Mouse (Mus musculus): ENCODE results near the gene Tbc1d13. TPM values are rescaled to one million over a fixed set of nuclear protein-coding genes. Genes with fewer than 3 reads are reported as not detected.

Gene Tbc1d13
- polyA plus RNA-seq, 1 experiment from 2014 or later = 11.3 TPM

- 90% methylated on average over 6 of the region's 6 CpGs for WGBS
- peaks cover 11% of the 10 kb centered on the region for H3K36me3 ChIP-seq
Observed at GRCm38 (mm10) chr2:30185276-30185675, 51.7 kb downstream of the Tbc1d13 start.

GRCm38 (mm10) chr2:30185681-30186080 is 52.1 kb downstream of the Tbc1d13 start:
- Histone ChIP-seq H3K9me3 (replicated peaks) (no peaks in the 10 kb centered on the region), H3K36me3 (peaks cover 11% of the 10 kb centered on the region), H3K27me3 (replicated peaks) (no peaks in the 10 kb centered on the region), H3K27ac (replicated peaks) (no peak overlapping the region), H3K4me1 (no peaks in the 10 kb centered on the region), H3K9ac (replicated peaks) (no peak overlapping the region), H3K4me3 (replicated peaks) (no peak overlapping the region), H3K4me2 (no peak overlapping the region)
- WGBS = 77% methylated on average over 3 of the region's 3 CpGs
- ATAC-seq (ENCODE audit: low FRiP score) = no peak

More at GRCm38 (mm10) chr2:30185276-30185675, 51.7 kb downstream of the Tbc1d13 start:
- no peak overlapping the region for H3K9ac ChIP-seq (replicated peaks)
- H3K27me3 ChIP-seq (replicated peaks) = no peaks in the 10 kb centered on the region
- no peaks in the 10 kb centered on the region for H3K9me3 ChIP-seq (replicated peaks)
- ATAC-seq (ENCODE audit: low FRiP score) = no peak
- no peaks in the 10 kb centered on the region for H3K4me1 ChIP-seq
- H3K27ac ChIP-seq (replicated peaks) = no peak overlapping the region
- H3K4me3 ChIP-seq (replicated peaks) = no peak overlapping the region
- no peak overlapping the region for H3K4me2 ChIP-seq

GRCm38 (mm10) chr2:30191790-30192580 is 58.4 kb downstream of the Tbc1d13 start:
- Histone ChIP-seq H3K9ac (replicated peaks) (no peak overlapping the region), H3K4me3 (replicated peaks) (no peak overlapping the region), H3K4me2 (no peak overlapping the region), H3K27ac (replicated peaks) (no peak overlapping the region), H3K27me3 (replicated peaks) (no peaks in the 10 kb centered on the region), H3K9me3 (replicated peaks) (no peaks in the 10 kb centered on the region), H3K36me3 (peaks cover 11% of the 10 kb centered on the region), H3K4me1 (no peaks in the 10 kb centered on the region)
- no peak for ATAC-seq (ENCODE audit: low FRiP score)
- WGBS = 93% methylated on average over 12 of the region's 12 CpGs

- peaks cover 5% of the 10 kb centered on the region; the same call in 1 of the 2 replicates for H3K36me3 ChIP-seq
- H3K27me3 ChIP-seq (replicated peaks) = no peaks in the 10 kb centered on the region
- no peaks in the 10 kb centered on the region for H3K4me1 ChIP-seq
- ATAC-seq (ENCODE audit: low FRiP score) = no peak
- no peak overlapping the region for H3K9ac ChIP-seq (replicated peaks)
- no peak overlapping the region for H3K27ac ChIP-seq (replicated peaks)
- H3K9me3 ChIP-seq (replicated peaks) = no peaks in the 10 kb centered on the region
- H3K4me2 ChIP-seq = no peak overlapping the region
- 81% methylated on average over 3 of the region's 3 CpGs for WGBS
- H3K4me3 ChIP-seq (replicated peaks) = no peak overlapping the region
Observed at GRCm38 (mm10) chr2:30194656-30195055, 61.1 kb downstream of the Tbc1d13 start.

GRCm38 (mm10) chr2:30198021-30198420 is 64.5 kb downstream of the Tbc1d13 start:
- Histone ChIP-seq H3K27me3 (replicated peaks) (no peaks in the 10 kb centered on the region), H3K4me1 (no peaks in the 10 kb centered on the region), H3K4me3 (replicated peaks) (no peak overlapping the region), H3K9ac (replicated peaks) (no peak overlapping the region), H3K27ac (replicated peaks) (no peak overlapping the region), H3K4me2 (no peak overlapping the region), H3K36me3 (no peaks in the 10 kb centered on the region), H3K9me3 (replicated peaks) (no peaks in the 10 kb centered on the region)
- WGBS = 60% methylated on average over 4 of the region's 4 CpGs
- no peak for ATAC-seq (ENCODE audit: low FRiP score)

- no peak for ATAC-seq (ENCODE audit: low FRiP score)
- H3K27me3 ChIP-seq (replicated peaks) = no peaks in the 10 kb centered on the region
- 67% methylated on average over 1 of the region's 1 CpGs for WGBS
- H3K9me3 ChIP-seq (replicated peaks) = no peaks in the 10 kb centered on the region
- H3K9ac ChIP-seq (replicated peaks) = no peak overlapping the region
- peaks cover 11% of the 10 kb centered on the region for H3K4me1 ChIP-seq
- no peak overlapping the region for H3K4me3 ChIP-seq (replicated peaks)
- H3K27ac ChIP-seq (replicated peaks) = no peak overlapping the region
- H3K4me2 ChIP-seq = no peak overlapping the region
- no peaks in the 10 kb centered on the region for H3K36me3 ChIP-seq
Observed at GRCm38 (mm10) chr2:30199984-30200383, 66.4 kb downstream of the Tbc1d13 start.

GRCm38 (mm10) chr2:30200388-30200925 is 66.9 kb downstream of the Tbc1d13 start:
- Histone ChIP-seq H3K4me3 (replicated peaks) (no peak overlapping the region), H3K27ac (replicated peaks) (no peak overlapping the region), H3K36me3 (no peaks in the 10 kb centered on the region), H3K9me3 (replicated peaks) (no peaks in the 10 kb centered on the region), H3K4me1 (peaks cover 12% of the 10 kb centered on the region), H3K27me3 (replicated peaks) (no peaks in the 10 kb centered on the region), H3K4me2 (no peak overlapping the region), H3K9ac (replicated peaks) (no peak overlapping the region)
- WGBS = 87% methylated on average over 5 of the region's 5 CpGs
- ATAC-seq (ENCODE audit: low FRiP score) = no peak

Other genes with a start within 250 kb of the Tbc1d13 start
- 62.4 and 66.8 TPM in 2 replicates for gene Odf2, start 244.5 kb upstream of the Tbc1d13 start, polyA plus RNA-seq (2015; fragmentation: Nextera tagmentation; extraction: Ambion mirVana)
- gene Gle1, start 198.3 kb upstream of the Tbc1d13 start, polyA plus RNA-seq (2015; fragmentation: Nextera tagmentation; extraction: Ambion mirVana) = 64.8 and 66.1 TPM in 2 replicates
- 186 and 213 TPM in 2 replicates for gene Sptan1, start 168.2 kb upstream of the Tbc1d13 start, polyA plus RNA-seq (2015; fragmentation: Nextera tagmentation; extraction: Ambion mirVana)
- 63.0 and 72.9 TPM in 2 replicates for gene Wdr34, start 84.9 kb upstream of the Tbc1d13 start, polyA plus RNA-seq (2015; fragmentation: Nextera tagmentation; extraction: Ambion mirVana)
- 285 and 330 TPM in 2 replicates for gene Set, start 76.4 kb upstream of the Tbc1d13 start, polyA plus RNA-seq (2015; fragmentation: Nextera tagmentation; extraction: Ambion mirVana)
- gene Pkn3, start 56.1 kb upstream of the Tbc1d13 start, polyA plus RNA-seq (2015; fragmentation: Nextera tagmentation; extraction: Ambion mirVana) = 2.0 and 3.1 TPM in 2 replicates
- 31.6 and 33.6 TPM in 2 replicates for gene Zdhhc12, start 40.1 kb upstream of the Tbc1d13 start, polyA plus RNA-seq (2015; fragmentation: Nextera tagmentation; extraction: Ambion mirVana)
- gene Zer1, start 9.2 kb upstream of the Tbc1d13 start, polyA plus RNA-seq (2015; fragmentation: Nextera tagmentation; extraction: Ambion mirVana) = 12.4 and 14.5 TPM in 2 replicates
- 26.9 and 27.1 TPM in 2 replicates for gene Endog, start 37.7 kb downstream of the Tbc1d13 start, polyA plus RNA-seq (2015; fragmentation: Nextera tagmentation; extraction: Ambion mirVana)
- gene Spout1, start 44.7 kb downstream of the Tbc1d13 start, polyA plus RNA-seq (2015; fragmentation: Nextera tagmentation; extraction: Ambion mirVana) = 70.5 and 72.5 TPM in 2 replicates
- gene Kyat1, start 72.1 kb downstream of the Tbc1d13 start, polyA plus RNA-seq (2015; fragmentation: Nextera tagmentation; extraction: Ambion mirVana) = 16.0 and 16.2 TPM in 2 replicates
- 47.5 and 49.1 TPM in 2 replicates for gene Lrrc8a, start 104.0 kb downstream of the Tbc1d13 start, polyA plus RNA-seq (2015; fragmentation: Nextera tagmentation; extraction: Ambion mirVana)
- gene Gm28035, start 106.8 kb downstream of the Tbc1d13 start, polyA plus RNA-seq (2015; fragmentation: Nextera tagmentation; extraction: Ambion mirVana) = 0.12 and 0.32 TPM in 2 replicates
- gene Phyhd1, start 132.5 kb downstream of the Tbc1d13 start, polyA plus RNA-seq (2015; fragmentation: Nextera tagmentation; extraction: Ambion mirVana) = 4.8 and 5.2 TPM in 2 replicates
- not detected in 2 replicates for gene Gm28038, start 147.3 kb downstream of the Tbc1d13 start, polyA plus RNA-seq (2015; fragmentation: Nextera tagmentation; extraction: Ambion mirVana)
- 37.4 and 38.5 TPM in 2 replicates for gene Dolk, start 152.6 kb downstream of the Tbc1d13 start, polyA plus RNA-seq (2015; fragmentation: Nextera tagmentation; extraction: Ambion mirVana)
- gene Nup188, start 152.7 kb downstream of the Tbc1d13 start, polyA plus RNA-seq (2015; fragmentation: Nextera tagmentation; extraction: Ambion mirVana) = 15.4 and 22.2 TPM in 2 replicates
- gene Sh3glb2, start 225.6 kb downstream of the Tbc1d13 start, polyA plus RNA-seq (2015; fragmentation: Nextera tagmentation; extraction: Ambion mirVana) = 174 and 200 TPM in 2 replicates
- 32.7 and 35.8 TPM in 2 replicates for gene Miga2, start 230.5 kb downstream of the Tbc1d13 start, polyA plus RNA-seq (2015; fragmentation: Nextera tagmentation; extraction: Ambion mirVana)

Measured in neural tube, embryonic 15.5 days (tissue).